Mouse (Mus musculus) gastrocnemius, postnatal 25 days (tissue): ENCODE data around the gene Med13. TPM values are rescaled to one million over a fixed set of nuclear protein-coding genes. Genes with fewer than 3 reads are reported as not detected.
"Not testable (repeated sequence)": the region's sequence is repeated elsewhere in the genome, so short reads cannot be mapped to it uniquely, and the experiment has no call there.

Experiments used
- DNase-seq: peaks from one replicate; pipeline ENCODE4 v3.0.0; 2022
- total RNA-seq, 2 experiments: library from RNA; stranded (reverse); gene quantifications; 1 replicate in 1 of 2; 2 replicates in 1 of 2; pipeline ENCODE4 v1.2.3; 2021

Gene Med13
- total RNA-seq, 2 experiments from 2014 or later: 33.2 to 35.2 TPM

DNA sequence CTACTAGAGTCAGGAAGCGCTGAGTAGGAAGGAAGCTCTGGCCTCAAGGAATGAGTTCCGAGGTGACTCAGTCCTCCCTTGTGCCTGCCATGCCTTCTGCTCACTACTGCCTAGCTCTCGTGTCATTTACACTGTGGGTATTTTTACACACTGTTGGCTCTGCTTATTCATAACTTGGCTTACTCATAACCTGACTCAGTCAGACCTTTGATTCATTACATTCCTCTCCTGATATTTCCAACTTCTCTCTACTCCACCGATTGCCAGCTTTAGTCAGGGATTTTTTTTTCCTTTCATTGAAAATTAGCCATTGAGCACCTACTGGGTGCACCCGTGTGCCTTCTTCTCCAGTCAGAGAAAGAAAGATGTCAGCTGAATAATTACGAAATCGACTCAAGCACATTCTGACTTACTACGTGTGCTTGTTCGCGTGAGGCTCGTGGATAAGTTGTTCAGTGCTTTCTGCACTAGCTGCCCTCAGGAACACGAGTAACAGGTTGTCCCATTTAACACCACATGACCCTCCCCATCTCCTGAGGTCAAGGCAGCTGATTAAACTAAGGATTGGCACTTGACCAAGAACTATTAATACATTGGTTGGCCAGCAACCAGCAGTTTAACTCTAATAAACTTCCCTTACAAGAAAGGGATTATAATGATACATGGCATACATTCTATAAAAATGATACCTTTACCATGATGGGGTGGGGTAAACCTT, 23.3 kb upstream of the Med13 start:
- DNase-seq: no peak

DNA sequence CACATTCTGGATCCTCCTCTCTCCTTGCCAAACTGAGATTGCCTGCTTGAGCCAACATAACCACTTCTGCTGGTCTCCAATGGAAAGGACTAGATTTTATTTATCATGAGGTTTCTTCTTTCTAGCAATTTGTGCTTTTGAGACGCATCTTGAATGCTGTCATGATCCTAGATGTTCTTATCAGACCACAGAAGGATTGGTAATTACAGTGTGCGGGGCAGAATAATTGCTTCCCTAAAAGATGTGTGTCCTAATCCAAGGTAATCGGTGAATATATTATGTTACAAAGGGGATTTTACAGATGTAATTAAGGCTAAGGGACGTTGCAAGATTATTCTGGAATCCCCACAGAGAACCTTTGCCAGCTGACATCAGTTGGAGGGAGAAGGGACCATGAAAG, 21.6 kb upstream of the Med13 start:
- no peak for DNase-seq

DNA sequence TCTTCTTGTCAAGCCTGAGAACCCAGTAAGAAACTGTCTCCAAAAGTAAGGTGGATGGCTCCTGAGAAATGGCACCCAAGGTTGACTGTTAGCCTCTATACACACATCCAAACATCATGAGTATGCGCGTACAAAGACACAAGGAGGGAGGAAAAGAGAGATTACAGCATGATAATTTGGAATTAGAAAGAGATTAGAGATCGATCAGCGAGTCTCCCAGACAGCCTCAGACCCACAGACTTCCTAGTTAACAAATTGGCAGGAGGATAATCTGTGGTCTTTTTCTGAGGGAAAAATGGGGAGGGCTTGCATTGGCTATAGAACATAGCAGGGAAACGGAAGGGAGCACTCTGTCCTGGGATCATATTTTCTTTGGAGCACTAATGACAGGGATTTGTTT, 20.4 kb upstream of the Med13 start:
- DNase-seq: no peak

DNA sequence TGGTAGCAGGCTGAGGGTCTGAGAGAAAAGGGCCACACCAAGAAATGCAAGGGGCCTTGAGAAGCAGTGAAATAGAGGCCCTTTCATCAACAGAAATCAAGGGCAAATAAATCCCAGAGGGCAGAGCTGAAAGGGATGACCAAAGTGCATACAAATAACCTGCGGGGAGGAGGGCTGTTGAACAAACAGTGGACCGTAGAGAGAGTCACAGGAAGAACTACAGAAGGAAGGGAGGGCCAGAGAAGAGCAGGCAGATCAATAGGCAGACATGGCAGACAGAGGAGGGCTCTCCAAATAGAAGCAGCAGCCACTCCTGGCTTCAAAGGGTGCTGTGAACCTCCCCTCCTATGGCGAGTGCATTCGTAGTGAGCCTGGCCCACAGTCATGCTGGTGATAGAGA, 19.3 kb upstream of the Med13 start:
- DNase-seq: no peak

DNA sequence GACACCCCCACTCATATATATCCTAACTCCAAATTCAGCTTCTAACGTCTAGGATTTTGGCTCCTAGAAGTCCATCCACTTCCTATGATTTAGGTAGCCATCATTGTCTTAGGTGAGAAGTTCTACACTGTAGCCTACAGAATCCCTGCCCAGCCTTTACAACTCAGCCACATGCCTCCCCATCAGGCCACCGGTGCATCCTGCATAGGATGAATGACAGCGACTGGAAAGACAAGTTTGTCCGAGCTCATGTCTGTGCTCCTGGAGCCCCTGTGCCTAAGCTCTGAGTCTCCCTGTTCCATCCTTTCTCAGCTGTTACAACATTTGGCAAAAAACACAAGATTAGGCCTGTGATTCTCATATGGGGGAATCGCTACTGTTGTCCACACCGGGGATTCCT, 17.7 kb upstream of the Med13 start:
- no peak for DNase-seq

DNA sequence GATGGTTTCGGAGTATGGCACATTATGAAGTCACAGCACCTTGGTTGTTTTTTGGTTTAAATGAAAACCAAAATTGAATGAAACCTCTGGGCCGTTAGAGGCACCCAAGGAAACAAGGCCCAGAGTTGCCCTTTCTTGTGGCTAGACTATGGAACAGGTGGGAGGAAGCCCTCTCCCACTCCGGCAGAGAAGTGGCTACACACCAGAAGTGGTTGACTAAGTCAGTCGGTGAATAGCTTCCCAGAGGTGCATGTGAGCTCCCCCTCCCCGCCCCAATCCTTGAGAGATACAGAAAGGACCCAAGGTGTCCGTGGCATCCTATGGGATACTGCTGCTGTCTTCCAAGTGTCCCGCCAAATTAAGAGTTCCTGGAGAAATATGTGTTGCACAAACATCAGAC, 13.9 kb upstream of the Med13 start:
- no peak for DNase-seq

DNA sequence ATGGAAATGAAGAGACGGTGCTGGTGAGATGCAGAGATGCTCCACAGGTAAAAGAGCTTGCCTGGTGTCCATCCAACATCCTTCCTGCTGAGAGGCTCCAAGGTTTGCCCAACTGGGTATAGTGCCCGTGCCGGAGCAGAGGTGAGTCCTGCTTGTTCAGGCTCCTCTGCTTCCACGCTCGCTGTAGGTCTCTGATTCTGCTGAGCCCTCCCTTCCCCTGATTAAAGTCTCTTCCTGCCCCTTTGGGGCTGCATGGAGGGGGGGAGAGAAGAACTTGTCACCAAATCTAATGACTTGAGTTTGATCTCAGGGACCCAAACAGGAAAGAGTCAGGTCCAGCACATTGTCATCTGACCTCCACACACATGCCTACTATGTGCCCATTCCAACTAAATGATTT, 12.5 kb upstream of the Med13 start:
- no peak for DNase-seq

DNA sequence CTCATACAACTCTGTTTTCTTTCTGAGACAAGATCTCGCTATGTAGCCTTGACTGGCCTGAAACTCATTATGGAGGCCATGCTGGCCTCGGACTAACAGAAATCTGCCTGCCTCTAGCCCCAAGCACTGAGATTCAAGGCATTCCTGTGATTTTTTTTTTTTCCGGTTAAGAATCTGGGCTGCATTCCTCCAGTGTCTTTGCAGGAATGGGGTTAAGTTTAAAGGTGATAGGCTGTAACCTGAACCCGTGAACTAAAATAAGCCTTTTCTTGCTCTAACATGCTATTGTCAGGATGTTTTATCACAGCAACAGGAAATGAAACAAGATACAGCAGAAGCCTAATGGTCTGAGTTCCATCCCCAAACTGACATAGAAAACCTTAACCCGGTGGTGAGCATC, 11.6 kb upstream of the Med13 start:
- no peak for DNase-seq

DNA sequence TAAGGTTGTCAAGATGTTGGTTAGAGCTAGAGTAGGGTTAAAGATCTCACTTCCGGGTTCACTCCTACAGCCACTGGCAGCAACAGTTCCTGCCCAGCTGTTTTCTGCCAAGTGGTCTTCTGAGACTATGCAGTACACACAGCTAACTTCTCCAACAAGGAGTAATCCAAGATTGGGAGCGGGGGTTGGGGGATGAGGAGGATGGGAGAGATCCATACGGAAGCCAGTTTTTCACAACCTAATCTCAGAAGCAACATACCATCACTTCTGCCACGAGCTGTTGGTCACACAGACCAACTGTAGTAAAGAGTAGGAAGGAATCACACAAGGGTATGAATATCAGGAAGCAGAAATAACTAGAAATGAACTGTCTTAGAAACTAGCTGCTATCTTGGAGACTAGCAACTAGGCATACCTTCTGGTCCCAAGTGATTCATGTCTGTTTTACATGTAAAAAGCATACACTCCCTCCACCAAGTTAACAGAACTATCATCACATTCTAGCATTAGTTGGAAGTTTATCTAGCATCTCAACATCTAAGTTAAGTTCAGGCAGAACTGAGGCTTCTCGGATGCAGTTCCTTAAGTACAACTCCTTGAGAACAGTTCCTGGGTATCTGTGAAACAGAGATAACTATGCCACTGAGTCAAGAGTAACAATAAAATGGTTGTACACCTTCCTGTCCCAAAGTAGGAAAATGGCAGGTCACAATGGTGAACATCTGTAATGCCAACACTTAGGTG, 7.5 kb upstream of the Med13 start:
- no peak for DNase-seq

DNA sequence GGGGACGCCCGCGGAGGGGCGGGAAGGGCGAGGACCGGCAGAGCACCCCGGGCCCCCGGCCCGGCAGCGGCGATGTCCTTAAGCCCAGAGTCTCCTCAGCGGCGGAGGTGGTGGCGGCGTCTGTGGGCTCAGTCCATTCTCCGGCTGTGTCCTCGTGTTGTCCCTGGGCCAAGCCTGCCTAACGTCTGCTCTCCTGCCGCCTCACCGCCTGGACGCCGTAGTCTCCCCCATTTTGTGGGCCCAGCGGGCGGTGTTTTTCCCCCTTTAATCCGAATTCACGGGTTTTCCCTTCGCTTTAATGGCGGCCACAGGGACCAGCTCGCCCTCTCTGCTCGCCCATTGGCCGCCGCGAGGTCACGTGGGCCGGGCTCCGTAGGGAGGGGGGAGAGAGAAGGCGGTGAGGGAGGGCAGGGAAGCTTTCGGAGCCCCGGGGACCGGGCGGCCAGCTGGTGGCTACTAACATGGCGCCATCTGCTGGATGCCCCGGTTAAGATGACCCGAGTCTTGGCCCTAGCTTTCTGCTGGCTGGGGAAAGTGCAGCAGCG, 654 bp upstream of the Med13 start:
- DNase-seq: peak; percentile 99

DNA sequence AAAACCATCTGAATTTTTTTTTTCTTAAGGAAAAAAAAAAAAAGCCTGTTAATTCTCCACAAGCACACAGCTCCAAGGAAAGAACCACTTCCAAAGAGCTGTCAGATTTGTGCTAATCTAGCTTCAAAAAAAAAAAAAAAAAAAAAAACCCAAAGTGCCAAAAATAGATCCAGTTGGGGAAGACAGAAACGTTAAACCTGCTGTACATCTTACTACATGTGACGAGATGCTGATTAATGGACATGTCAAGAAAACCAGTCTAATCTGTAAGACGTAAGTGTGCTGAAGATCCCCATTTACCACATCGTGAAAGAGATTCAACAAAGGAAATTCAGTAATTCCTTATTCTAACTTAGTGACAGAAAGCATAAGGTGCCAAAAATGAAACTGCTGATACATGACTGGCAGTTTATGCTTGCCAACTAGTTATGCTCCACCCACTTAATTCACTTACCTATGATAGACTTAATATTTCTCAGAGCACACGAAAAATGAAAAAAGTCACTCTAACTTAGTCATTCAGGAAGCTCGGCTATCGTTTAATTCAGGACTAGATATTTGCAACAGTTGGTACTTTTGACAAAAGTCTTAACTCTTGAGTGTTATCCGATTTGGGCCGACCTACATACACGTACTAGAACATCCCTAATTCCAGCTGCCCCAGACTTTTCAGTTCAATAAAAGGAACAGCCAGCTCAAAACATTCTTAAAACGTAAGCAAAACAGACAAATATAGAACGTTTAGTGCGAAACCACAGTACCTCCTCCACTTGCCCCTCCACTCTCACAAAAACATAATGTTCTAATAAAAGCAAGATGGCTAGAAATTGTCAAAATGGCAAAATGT, 1.2 kb downstream of the Med13 start:
- DNase-seq: no peak

DNA sequence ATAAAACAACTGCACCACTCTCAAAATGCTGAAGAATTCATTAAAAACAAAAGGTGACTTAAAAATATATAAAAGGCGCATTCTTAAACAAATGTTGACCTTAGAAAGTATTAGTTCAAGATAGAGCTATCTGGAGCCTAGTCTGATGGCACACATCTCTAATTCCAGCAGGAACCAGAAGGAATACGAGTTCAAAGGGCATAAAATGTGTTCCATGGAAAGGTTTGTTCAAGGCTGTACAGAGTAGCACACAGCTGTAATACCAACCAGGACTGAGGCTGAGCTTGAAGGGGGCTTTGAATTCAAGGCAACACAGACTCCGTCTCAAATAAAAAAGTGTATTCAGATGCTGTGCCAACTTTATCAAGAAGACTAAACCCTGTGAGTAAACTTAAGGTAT, 3.8 kb downstream of the Med13 start:
- DNase-seq: no peak

DNA sequence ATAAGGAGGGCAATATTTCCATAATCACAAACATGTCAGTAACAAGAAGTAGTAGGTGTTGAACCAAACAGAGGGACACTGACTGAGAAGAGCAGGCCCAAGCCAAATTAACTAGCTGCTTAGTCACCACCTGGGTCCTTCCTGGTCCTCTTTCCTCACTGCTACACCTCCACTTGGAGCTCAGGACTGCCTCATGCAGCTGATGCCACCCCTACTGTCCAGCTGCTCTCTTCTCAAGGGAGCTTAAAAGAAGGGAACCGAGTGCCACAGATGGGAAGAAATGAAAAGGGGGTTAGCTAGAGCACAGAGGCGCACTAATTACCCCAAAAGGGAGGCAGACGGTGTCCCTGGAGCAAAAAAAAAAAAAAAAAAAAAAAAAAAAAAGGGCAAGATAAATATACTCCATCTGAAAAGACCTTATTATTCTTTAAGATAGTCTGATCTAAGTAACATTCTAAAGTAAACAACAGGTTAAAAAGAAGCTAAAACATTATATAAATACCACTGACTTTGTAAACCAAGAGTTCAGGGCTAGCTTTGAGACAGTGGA, 5.6 kb downstream of the Med13 start:
- DNase-seq: no peak

DNA sequence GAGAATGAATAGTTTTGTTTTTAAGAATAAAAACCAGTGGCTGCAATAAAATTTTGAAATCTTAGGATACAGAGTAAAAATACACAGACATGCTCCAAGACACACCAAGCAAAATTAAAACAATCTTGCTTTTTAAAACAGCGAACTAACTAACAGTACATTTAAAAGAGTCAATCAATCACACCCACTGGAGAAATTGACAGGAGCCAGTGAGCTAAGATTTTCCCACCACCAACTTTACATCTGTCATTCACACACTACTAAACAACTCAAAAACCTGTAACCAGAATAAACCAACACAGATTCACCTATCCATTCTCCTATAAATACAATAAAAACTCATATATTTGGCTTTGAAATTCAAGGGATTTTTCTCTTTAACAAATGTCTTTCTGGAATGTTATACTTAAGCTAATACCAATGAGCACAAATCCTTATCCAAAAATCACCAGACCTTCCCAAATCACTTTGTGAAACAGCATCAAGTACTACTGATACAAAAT, 6.7 kb downstream of the Med13 start:
- DNase-seq: no peak

DNA sequence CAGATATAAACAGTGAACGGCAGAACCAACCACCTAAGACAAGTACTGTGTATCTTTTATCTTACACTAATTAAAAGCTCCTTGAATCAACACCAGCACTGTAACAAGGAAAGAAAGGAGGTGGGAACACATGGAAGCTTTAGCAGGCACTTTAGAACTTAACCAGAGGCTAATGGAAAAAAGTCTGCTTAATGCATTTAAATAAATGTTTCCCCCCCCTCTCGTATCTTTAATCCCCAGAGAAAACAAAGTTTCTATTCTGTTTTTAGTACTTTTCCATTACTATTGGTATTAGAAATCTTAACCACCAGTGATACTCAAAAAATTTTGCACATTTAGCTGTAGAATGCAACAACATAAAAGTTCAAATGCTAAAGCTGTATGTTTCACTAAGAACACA, 8.1 kb downstream of the Med13 start:
- no peak for DNase-seq

DNA sequence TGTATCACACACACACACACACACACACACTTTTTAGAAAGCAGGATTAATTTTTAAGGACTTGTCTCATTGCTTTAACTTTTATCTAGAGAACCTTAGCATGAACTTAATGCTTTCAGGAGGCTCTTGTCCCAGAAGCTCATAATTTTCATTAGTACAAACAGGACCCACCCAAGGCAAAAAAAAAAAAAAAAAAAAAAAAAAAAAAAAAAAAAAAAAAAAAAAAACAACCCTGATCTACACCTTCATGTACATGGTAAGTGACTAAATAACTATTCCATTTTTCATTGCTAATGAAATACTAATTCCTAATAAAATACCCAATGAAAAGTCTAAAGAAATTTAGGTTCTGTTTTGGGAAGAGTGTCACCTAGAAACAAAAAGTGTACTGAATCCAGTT, 8.5 kb downstream of the Med13 start:
- DNase-seq: no peak

DNA sequence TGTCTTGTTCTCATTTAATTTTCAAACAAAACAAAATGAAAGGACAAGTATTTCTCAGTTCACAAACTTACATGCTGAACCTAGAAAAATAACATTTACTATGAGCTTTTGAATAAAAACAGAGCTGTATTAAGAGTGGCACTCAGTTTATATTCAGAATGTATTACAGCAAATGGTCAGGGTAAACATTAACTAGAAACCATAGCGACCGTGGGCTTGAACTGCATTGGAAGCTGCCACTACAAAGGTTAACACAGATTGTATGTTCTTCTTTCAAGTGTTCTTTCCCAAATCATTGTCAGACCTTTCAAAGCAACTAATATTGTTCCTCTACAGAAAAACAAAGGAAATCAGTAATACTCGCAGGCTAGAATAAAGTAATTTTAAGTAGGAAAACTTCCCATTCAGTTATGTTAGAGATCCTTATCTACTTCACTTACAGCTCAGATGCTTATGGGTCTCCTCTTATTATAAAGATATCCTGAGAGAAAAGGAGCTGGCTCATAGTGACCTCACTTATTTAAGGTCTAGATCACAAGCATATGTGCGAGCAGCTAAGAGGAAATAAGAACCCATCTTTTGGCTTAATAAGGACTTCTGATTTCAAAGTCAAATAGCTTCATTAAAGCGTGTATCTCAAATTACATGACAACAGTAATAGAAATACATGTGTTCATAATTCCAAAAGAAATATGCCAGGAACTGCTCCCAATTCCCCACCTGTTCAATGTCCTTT, 9.8 kb downstream of the Med13 start:
- no peak for DNase-seq

DNA sequence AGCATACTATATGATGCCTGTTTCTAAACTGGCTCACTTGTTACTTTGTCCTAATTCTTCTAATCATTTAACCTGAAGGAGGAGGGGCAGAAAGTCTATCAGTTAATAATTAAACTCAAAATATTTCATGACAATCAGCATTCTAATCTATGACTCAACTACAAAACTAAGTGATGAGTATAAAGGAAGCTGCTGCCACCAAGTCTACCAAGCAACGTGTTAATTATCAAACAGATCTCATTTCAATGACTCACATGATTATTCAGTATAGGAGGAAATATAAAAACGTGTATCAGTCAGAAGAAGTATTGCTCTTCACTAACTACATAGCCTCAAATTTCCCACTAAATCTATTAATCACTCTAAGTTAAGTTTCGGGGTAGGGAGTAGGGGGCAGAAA, 10.9 kb downstream of the Med13 start:
- DNase-seq: no peak

DNA sequence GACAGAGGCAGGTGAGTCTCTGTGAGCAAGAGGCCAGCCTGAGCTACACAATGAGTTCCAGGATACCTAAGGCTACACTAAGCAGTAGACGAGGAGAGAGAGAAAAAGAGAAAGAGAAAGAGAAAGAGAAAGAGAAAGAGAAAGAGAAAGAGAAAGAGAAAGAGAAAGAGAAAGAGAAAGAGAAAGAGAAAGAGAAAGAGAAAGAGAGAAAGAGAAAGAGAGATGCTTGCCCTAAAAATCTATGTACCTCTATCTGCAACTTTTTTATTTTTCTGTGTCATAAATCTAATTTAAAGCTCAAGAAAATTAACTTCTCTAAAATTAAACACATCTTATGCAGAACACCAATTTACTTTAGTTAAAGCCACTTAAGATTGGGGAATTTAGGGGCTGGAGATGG, 12.5 kb downstream of the Med13 start:
- DNase-seq: not testable (repeated sequence)

DNA sequence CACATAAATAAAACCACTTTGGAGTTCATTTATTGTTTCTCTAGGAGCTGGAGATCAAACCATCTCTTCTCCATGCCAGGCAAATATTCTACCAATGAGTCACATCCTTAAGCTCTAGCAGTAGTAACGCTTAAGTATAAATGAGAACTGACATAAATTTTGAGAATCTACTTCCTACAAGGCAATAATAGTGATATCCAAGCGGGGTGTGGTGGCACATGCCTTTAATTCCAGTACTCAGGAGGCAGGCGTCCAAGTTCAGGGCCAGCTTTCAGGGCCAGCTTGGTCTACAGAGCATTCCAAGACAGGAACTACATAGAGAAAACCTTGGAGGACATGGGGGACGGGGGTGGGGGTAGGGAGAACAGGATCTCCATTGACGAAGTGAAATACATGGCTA, 33.2 kb downstream of the Med13 start:
- no peak for DNase-seq

DNA sequence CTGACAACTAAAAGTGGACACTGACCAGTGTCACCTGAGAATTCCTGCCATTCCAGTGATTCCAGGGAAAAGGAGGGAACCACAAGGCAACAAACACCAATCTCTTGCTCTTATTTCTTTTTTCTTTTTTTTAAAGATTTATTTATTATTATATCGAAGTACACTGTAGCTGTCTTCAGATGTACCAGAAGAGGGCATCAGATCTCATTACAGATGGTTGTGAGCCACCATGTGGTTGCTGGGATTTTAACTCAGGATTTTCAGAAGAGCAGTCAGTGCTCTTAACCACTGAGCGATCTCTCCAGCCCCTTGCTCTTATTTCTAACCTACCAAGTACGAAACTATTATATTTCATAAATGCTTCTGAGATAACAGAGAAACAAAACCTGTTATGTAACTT, 42.4 kb downstream of the Med13 start:
- not testable (repeated sequence) for DNase-seq

DNA sequence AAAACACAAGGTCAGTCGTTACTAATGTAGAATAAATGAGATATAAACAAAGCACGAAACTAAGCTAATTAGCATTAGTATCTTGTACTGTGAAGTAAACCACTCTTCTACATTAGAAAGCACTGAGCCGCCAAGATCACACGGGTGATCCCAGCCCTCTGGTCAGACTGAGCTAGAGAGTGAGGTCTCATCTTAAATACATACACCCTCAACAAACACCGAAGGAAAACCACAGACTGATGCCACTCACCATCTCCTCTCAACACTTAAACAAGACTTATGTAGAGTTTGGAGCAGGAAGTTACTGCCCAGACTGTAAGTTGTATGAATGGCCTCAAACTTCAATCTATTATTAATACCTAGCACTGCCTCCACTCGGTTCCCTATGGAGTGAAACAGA, 47.1 kb downstream of the Med13 start:
- no peak for DNase-seq
